Mouse (Mus musculus) limb, embryonic 11.5 days (tissue): ENCODE measurements at regions not wholly inside any gene's neighbourhood (a gene's known extent, or its start where the extent isn't known, plus 50 kb on each side); places are given as distances from the start of the nearest gene placed in this dataset.

ENCODE experiments used
- ATAC-seq: fragments of 200-750 bp; cut with Nextera tagmentation; 2 replicates; pipeline ENCODE4 v1.8.0; 2017; ENCODE audit warnings: low read depth; ENCODE audit not compliant: insufficient number of reproducible peaks, low FRiP score, low TSS enrichment
- DNase-seq: peaks from one replicate; pipeline ENCODE4 v3.0.0-alpha.2; 2015; ENCODE audit warnings: low spot score
- H3K27ac ChIP-seq: fragments of 300-500 bp; sonication (generic); replicated peaks from 2 replicates; pipeline ENCODE4 v1.5.1; 2014; ENCODE audit warnings: low read depth, mild to moderate bottlenecking, low read length
- H3K27me3 ChIP-seq: fragments of 300-500 bp; sonication (generic); 2 replicates; pipeline ENCODE4 v1.6.1; 2014; ENCODE audit warnings: mild to moderate bottlenecking, low read length, mixed read lengths; ENCODE audit not compliant: control insufficient read depth, insufficient read depth
- H3K36me3 ChIP-seq: fragments of 300-500 bp; sonication (generic); 2 replicates; pipeline ENCODE4 v1.6.1; 2014; ENCODE audit warnings: mild to moderate bottlenecking, low read length, moderate library complexity, mixed read lengths; ENCODE audit not compliant: control insufficient read depth, insufficient read depth
- H3K4me1 ChIP-seq: fragments of 300-500 bp; sonication (generic); 2 replicates; pipeline ENCODE4 v1.6.1; 2014; ENCODE audit warnings: low read length, mixed read lengths; ENCODE audit not compliant: control insufficient read depth, insufficient read depth
- H3K4me2 ChIP-seq: fragments of 300-500 bp; sonication (generic); 2 replicates; pipeline ENCODE4 v1.6.1; 2014; ENCODE audit warnings: low read depth, mild to moderate bottlenecking, moderate library complexity; ENCODE audit not compliant: severe bottlenecking
- H3K4me3 ChIP-seq: fragments of 300-500 bp; sonication (generic); 2 replicates; pipeline ENCODE4 v1.5.1; 2014; ENCODE audit warnings: low read depth, low read length
- H3K9ac ChIP-seq: fragments of 300-500 bp; sonication (generic); 2 replicates; pipeline ENCODE4 v1.6.1; 2014; ENCODE audit warnings: mild to moderate bottlenecking, low read length
- H3K9me3 ChIP-seq: fragments of 300-500 bp; sonication (generic); 2 replicates; pipeline ENCODE4 v1.6.1; 2016; ENCODE audit warnings: low read length; ENCODE audit not compliant: control insufficient read depth
- WGBS: fragments of 180-500 bp; shearing (Covaris S2); extraction: QIAGEN DNeasy Blood & Tissue Kit; methylation state at CpG from one replicate; pipeline ENCODE4 v1.1.7; 2014; 5-methylcytosine and 5-hydroxymethylcytosine counted together

DNA sequence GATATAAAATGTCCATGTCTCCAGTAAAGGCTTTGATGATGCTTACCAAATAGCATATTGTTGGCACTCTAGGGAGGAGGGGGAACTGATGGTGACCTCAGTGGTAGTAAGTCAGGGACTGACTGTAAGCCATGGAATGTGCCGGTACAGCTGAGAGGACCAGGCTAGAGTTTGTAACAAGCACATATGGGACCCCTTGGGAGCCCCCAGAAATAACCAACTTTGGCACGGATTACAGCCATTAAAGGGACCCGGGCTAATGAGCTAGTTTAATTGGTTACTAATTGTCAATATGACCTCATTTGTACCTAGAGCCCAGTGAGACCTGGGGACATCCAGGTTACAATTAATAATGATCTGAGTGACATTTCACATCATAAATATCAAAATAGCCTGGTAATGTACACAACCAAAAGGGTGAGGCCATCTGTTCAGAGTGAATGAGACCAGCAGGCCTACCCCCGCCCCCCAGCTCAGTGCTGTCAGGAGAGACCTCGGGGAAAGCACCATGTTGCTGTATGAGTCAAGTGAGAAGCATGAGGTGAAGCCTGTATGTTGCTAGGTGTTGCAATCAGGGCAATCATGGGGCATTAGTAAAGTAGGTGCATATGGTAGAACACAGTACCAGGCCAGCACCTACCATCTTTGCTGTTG is 169.7 kb upstream of the Kiz start:
- no peak overlapping the region for H3K27ac ChIP-seq
- no peaks in the 10 kb centered on the region for H3K36me3 ChIP-seq
- H3K4me2 ChIP-seq, result no peak overlapping the region
- DNase-seq (peak; percentile 26), ATAC-seq (peak; percentile 63; the same call in 1 of the 2 replicates)
- 36% methylated on average over 5 of the region's 5 CpGs for WGBS
- peaks cover 4% of the 10 kb centered on the region; the same call in 1 of the 2 replicates for H3K4me1 ChIP-seq
- H3K9me3 ChIP-seq, result no peaks in the 10 kb centered on the region
- H3K9ac ChIP-seq, result no peak overlapping the region; the same call in 1 of the 2 replicates
- H3K4me3 ChIP-seq, result no peak overlapping the region
- no peaks in the 10 kb centered on the region for H3K27me3 ChIP-seq

- Histone ChIP-seq H3K4me1 (peaks cover 4% of the 10 kb centered on the region; the same call in 1 of the 2 replicates), H3K4me3 (no peak overlapping the region), H3K36me3 (no peaks in the 10 kb centered on the region), H3K27ac (no peak overlapping the region), H3K9me3 (no peaks in the 10 kb centered on the region), H3K9ac (no peak overlapping the region), H3K4me2 (no peak overlapping the region), H3K27me3 (no peaks in the 10 kb centered on the region)
- DNase-seq, result no peak
- WGBS, result 76% methylated on average over 7 of the region's 7 CpGs
- no peak for ATAC-seq
Measured at GRCm38 (mm10) chr2:146688544-146688943, 167.1 kb upstream of the Kiz start.

- ATAC-seq (no peak), DNase-seq (no peak)
- Histone ChIP-seq H3K36me3 (no peaks in the 10 kb centered on the region), H3K9me3 (no peaks in the 10 kb centered on the region), H3K4me2 (no peak overlapping the region), H3K27me3 (no peaks in the 10 kb centered on the region), H3K4me3 (no peak overlapping the region), H3K9ac (no peak overlapping the region), H3K4me1 (0 out of 2 replicates have a peak, but pooled peaks cover 4% of the 10 kb centered on the region), H3K27ac (no peak overlapping the region)
- WGBS, result 61% methylated on average over 2 of the region's 2 CpGs
Measured at GRCm38 (mm10) chr2:146693484-146693883, 162.2 kb upstream of the Kiz start.

- ATAC-seq, result 0 out of 2 replicates have a peak, but pooled peaks have one; percentile 24
- 17% methylated on average over 5 of the region's 5 CpGs for WGBS
- no peaks in the 10 kb centered on the region for H3K9me3 ChIP-seq
- no peak overlapping the region for H3K9ac ChIP-seq
- no peak overlapping the region for H3K4me3 ChIP-seq
- no peak overlapping the region for H3K4me2 ChIP-seq
- DNase-seq, result no peak
- 0 out of 2 replicates have a peak, but pooled peaks cover 4% of the 10 kb centered on the region for H3K4me1 ChIP-seq
- H3K36me3 ChIP-seq, result no peaks in the 10 kb centered on the region
- no peaks in the 10 kb centered on the region for H3K27me3 ChIP-seq
- no peak overlapping the region for H3K27ac ChIP-seq
Measured at GRCm38 (mm10) chr2:146694041-146694440, 161.6 kb upstream of the Kiz start.

- no peak for ATAC-seq
- H3K4me3 ChIP-seq, result no peak overlapping the region
- 92% methylated on average over 2 of the region's 2 CpGs for WGBS
- H3K4me2 ChIP-seq, result no peak overlapping the region
- DNase-seq, result no peak
- H3K9me3 ChIP-seq, result no peaks in the 10 kb centered on the region
- H3K9ac ChIP-seq, result no peak overlapping the region
- no peak overlapping the region for H3K27ac ChIP-seq
- H3K27me3 ChIP-seq, result no peaks in the 10 kb centered on the region
- H3K4me1 ChIP-seq, result 0 out of 2 replicates have a peak, but pooled peaks cover 4% of the 10 kb centered on the region
- H3K36me3 ChIP-seq, result no peaks in the 10 kb centered on the region
Measured at GRCm38 (mm10) chr2:146696277-146696676, 159.4 kb upstream of the Kiz start.

DNA sequence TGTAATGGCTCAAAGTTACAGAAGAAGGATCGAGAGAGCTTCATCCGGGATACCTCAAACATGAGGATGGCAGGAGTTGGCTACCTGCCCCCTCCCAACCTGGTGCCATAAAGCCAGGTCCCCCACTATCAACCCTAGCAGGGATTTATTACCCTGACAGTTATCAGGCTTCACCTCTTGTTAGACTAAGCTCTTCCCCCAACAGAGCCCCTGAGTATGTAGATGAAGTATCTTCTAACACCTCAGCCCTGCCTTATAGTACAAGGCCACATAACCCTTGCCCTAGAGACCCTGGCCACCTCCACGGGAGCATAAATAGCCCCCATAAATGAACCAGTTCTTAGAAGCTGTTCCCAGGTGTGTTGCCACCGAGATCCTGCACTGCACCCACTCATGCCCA is 158.9 kb upstream of the Kiz start:
- no peak for ATAC-seq
- Histone ChIP-seq H3K9ac (no peak overlapping the region), H3K27ac (no peak overlapping the region), H3K36me3 (no peaks in the 10 kb centered on the region), H3K4me3 (no peak overlapping the region), H3K4me2 (no peak overlapping the region), H3K27me3 (no peaks in the 10 kb centered on the region), H3K9me3 (no peaks in the 10 kb centered on the region), H3K4me1 (0 out of 2 replicates have a peak, but pooled peaks cover 4% of the 10 kb centered on the region)
- 74% methylated on average over 4 of the region's 4 CpGs for WGBS
- no peak for DNase-seq

DNA sequence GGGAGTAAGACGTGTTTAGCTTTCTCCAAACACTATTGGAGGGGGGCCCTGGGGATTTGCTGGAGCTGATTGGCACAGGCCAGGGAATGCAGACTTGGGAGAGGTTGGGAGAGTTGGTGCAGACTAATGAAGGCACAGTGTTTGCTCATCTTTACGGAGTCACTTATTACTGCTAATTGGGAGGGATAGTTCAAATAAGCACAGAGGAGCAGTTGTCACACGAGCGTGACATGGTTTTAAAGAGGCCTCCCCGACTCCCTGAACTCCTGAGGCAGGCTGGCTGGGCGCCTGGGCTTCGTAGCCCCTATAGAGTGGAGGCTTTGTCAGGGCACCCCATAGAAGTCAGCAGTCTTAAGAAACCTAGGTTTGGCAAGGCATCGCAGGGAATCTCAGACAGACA is 145.0 kb upstream of the Kiz start:
- Histone ChIP-seq H3K4me2 (no peak overlapping the region), H3K4me3 (no peak overlapping the region), H3K27me3 (no peaks in the 10 kb centered on the region), H3K27ac (no peak overlapping the region), H3K36me3 (no peaks in the 10 kb centered on the region), H3K9ac (no peak overlapping the region), H3K9me3 (no peaks in the 10 kb centered on the region), H3K4me1 (no peaks in the 10 kb centered on the region)
- DNase-seq (no peak), ATAC-seq (no peak)
- 48% methylated on average over 8 of the region's 8 CpGs for WGBS

GRCm38 (mm10) chr2:146721184-146721715 is 134.4 kb upstream of the Kiz start:
- no peaks in the 10 kb centered on the region for H3K27me3 ChIP-seq
- WGBS, result 27% methylated on average over 10 of the region's 10 CpGs
- no peak overlapping the region for H3K27ac ChIP-seq
- H3K9me3 ChIP-seq, result no peaks in the 10 kb centered on the region; the same call in 1 of the 2 replicates
- ATAC-seq (no peak), DNase-seq (no peak)
- no peaks in the 10 kb centered on the region; the same call in 1 of the 2 replicates for H3K4me1 ChIP-seq
- no peaks in the 10 kb centered on the region for H3K36me3 ChIP-seq
- no peak overlapping the region for H3K9ac ChIP-seq
- no peak overlapping the region for H3K4me2 ChIP-seq
- H3K4me3 ChIP-seq, result no peak overlapping the region
